Mouse (Mus musculus) hindbrain, embryonic 14.5 days (tissue): ENCODE results near the gene Tex261. TPM values are rescaled to one million over a fixed set of nuclear protein-coding genes. Genes with fewer than 3 reads are reported as not detected.
A peak's percentile ranks its signal among the peaks of the same experiment; 100 is the strongest.

Experiments used
- ATAC-seq: fragments of 200-750 bp; cut with Nextera tagmentation; 2 replicates; pipeline ENCODE4 v1.8.0; 2017; ENCODE audit warnings: moderate number of reproducible peaks, mild to moderate bottlenecking, moderate TSS enrichment, moderate library complexity; ENCODE audit not compliant: low FRiP score
- DNase-seq: peaks from one replicate; pipeline ENCODE4 v3.0.0-alpha.2; 2015; ENCODE audit warnings: low spot score
- H3K27ac ChIP-seq: fragments of 300-500 bp; sonication (generic); 2 replicates; pipeline ENCODE4 v1.5.1; 2014; ENCODE audit warnings: mild to moderate bottlenecking, moderate library complexity
- H3K27me3 ChIP-seq: fragments of 300-500 bp; sonication (generic); 2 replicates; pipeline ENCODE4 v1.6.1; 2014; ENCODE audit warnings: mild to moderate bottlenecking, low read length, mixed read lengths; ENCODE audit not compliant: control insufficient read depth, insufficient read depth
- H3K36me3 ChIP-seq: fragments of 300-500 bp; sonication (generic); replicated peaks from 2 replicates; pipeline ENCODE4 v1.6.1; 2014; ENCODE audit not compliant: control insufficient read depth, insufficient read depth
- H3K4me1 ChIP-seq: fragments of 300-500 bp; sonication (generic); replicated peaks from 2 replicates; pipeline ENCODE4 v1.6.1; 2014; ENCODE audit warnings: antibody characterized with exemption, low read length, mixed read lengths; ENCODE audit not compliant: control insufficient read depth, insufficient read depth
- H3K4me2 ChIP-seq: fragments of 300-500 bp; sonication (generic); replicated peaks from 2 replicates; pipeline ENCODE4 v1.6.1; 2014; ENCODE audit warnings: mild to moderate bottlenecking, moderate library complexity
- H3K4me3 ChIP-seq: fragments of 300-500 bp; sonication (generic); replicated peaks from 2 replicates; pipeline ENCODE4 v1.5.1; 2014; ENCODE audit warnings: mild to moderate bottlenecking, low read length
- H3K9ac ChIP-seq: fragments of 300-500 bp; sonication (generic); 2 replicates; pipeline ENCODE4 v1.6.1; 2014
- H3K9me3 ChIP-seq: fragments of 300-500 bp; sonication (generic); 2 replicates; pipeline ENCODE4 v1.6.1; 2016; ENCODE audit warnings: low read length; ENCODE audit not compliant: control insufficient read depth
- WGBS: fragments of 180-500 bp; shearing (Covaris S2); extraction: QIAGEN DNeasy Blood & Tissue Kit; methylation state at CpG from one replicate; pipeline ENCODE4 v1.1.7; 2014; 5-methylcytosine and 5-hydroxymethylcytosine counted together
- polyA plus RNA-seq: library from polyadenylated mRNA; unstranded; fragments of >200 nt; fragmentation: Nextera tagmentation; extraction: Ambion mirVana; gene quantifications from 2 replicates; pipeline ENCODE4 v1.2.1, GENCODE M21; 2014

The Tex261 gene
- polyA plus RNA-seq: 49.2 and 58.4 TPM in 2 replicates

DNA sequence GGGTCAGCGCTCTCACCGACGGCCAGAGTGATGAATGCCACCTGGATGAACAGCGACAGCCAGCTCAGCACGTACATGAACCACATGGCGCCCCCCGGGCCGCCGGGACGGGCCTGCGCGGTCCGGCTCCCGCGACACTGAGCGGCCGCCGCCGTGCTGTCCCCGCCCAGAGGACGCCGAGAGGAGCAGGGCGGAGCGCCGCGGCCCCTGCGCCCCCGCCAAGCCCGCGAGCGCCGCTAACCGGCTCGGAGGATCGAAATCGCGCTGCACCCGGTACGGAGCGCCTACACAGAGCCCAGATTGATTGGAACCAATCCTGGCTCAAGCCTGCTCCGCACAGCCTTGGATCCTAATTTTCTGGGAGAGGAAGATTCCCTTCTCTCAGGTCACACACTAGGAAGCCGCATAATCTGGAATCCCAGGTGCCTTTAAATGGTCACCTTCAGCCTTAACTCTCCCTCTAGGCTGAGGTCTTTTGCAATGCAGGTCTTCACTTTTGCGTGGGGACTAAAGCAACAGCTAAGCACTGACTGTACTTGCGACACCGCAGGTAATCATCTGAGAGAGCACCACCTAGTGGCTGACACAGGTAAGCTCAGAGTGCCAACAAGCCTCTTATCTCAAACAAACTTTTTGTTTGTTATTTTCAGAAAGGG is at the start of gene Tex261:
Gene Tex261, minus strand, starts transcription at position 176 of the 656 bp plus-strand sequence.
- peaks cover 21% of the 10 kb centered on the region for H3K4me1 ChIP-seq
- peaks cover 27% of the 10 kb centered on the region for H3K36me3 ChIP-seq
- peak within 1 kb of the TSS; percentile 98 for H3K4me3 ChIP-seq
- H3K4me2 ChIP-seq: peak within 1 kb of the TSS; percentile 90
- under 1% methylated on average over 34 of the region's 45 CpGs for WGBS
- H3K9ac ChIP-seq: peak within 1 kb of the TSS; percentile 93
- no peaks in the 10 kb centered on the region for H3K27me3 ChIP-seq
- no peaks in the 10 kb centered on the region for H3K9me3 ChIP-seq
- ATAC-seq (peak; percentile 95), DNase-seq (peak; percentile 91)
- peak within 1 kb of the TSS; percentile 85 for H3K27ac ChIP-seq

GRCm38 (mm10) chr6:83821856-83822255 is 46.2 kb upstream of the Tex261 start:
- Histone ChIP-seq H3K36me3 (no peaks in the 10 kb centered on the region; the same call in 1 of the 2 replicates), H3K27ac (no peak overlapping the region), H3K27me3 (no peaks in the 10 kb centered on the region), H3K4me2 (no peak overlapping the region), H3K9ac (no peak overlapping the region), H3K9me3 (0 out of 2 replicates have a peak, but pooled peaks cover 6% of the 10 kb centered on the region), H3K4me3 (no peak overlapping the region), H3K4me1 (no peaks in the 10 kb centered on the region; the same call in 1 of the 2 replicates)
- ATAC-seq (no peak), DNase-seq (peak; percentile 39)
- WGBS: 50% methylated on average over 2 of the region's 2 CpGs

- 80% methylated on average over 2 of the region's 2 CpGs for WGBS
- Histone ChIP-seq H3K9ac (no peak overlapping the region), H3K9me3 (0 out of 2 replicates have a peak, but pooled peaks cover 6% of the 10 kb centered on the region), H3K27me3 (no peaks in the 10 kb centered on the region), H3K4me3 (no peak overlapping the region), H3K27ac (no peak overlapping the region), H3K36me3 (no peaks in the 10 kb centered on the region; the same call in 1 of the 2 replicates), H3K4me2 (no peak overlapping the region), H3K4me1 (no peaks in the 10 kb centered on the region; the same call in 1 of the 2 replicates)
- no peak for ATAC-seq
- DNase-seq: no peak
These were observed 45.3 kb upstream of the Tex261 start for GRCm38 (mm10) chr6:83820727-83821515.

- Histone ChIP-seq H3K27ac (no peak overlapping the region), H3K27me3 (no peaks in the 10 kb centered on the region), H3K4me3 (no peak overlapping the region), H3K36me3 (peaks cover 11% of the 10 kb centered on the region), H3K4me2 (no peak overlapping the region), H3K9me3 (0 out of 2 replicates have a peak, but pooled peaks cover 6% of the 10 kb centered on the region), H3K9ac (no peak overlapping the region), H3K4me1 (no peaks in the 10 kb centered on the region; the same call in 1 of the 2 replicates)
- WGBS: 95% methylated on average over 1 of the region's 1 CpGs
- ATAC-seq (no peak), DNase-seq (no peak)
These were observed 43.4 kb upstream of the Tex261 start for GRCm38 (mm10) chr6:83818996-83819395.

DNA sequence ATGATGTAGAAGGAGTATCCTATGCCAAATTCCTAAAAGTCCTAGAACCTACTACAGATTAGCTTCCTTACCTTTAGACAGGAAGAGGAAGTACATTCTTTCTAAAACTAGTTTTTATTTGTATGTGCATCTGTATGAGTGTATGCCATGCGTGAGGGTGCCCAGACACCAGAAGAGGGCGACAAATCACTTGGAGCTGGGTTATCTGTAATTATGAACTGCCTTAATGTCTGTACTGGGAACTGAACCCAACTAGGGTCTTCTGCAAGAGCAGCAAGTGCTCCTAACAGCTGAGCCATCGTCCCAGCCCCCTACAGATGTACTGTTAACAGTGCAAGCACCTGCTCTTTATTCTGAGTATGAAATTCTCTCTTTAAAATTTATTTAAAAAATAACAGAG is 40.2 kb upstream of the Tex261 start:
- DNase-seq (no peak), ATAC-seq (no peak)
- Histone ChIP-seq H3K27me3 (no peaks in the 10 kb centered on the region), H3K27ac (no peak overlapping the region), H3K9me3 (0 out of 2 replicates have a peak, but pooled peaks cover 6% of the 10 kb centered on the region), H3K4me1 (no peaks in the 10 kb centered on the region), H3K4me2 (no peak overlapping the region), H3K9ac (no peak overlapping the region), H3K4me3 (no peak overlapping the region), H3K36me3 (peaks cover 22% of the 10 kb centered on the region)
- WGBS: 97% methylated on average over 3 of the region's 3 CpGs

GRCm38 (mm10) chr6:83802846-83803245 is 27.2 kb upstream of the Tex261 start:
- Histone ChIP-seq H3K27ac (no peak overlapping the region), H3K27me3 (no peaks in the 10 kb centered on the region), H3K4me1 (no peaks in the 10 kb centered on the region), H3K36me3 (peaks cover 63% of the 10 kb centered on the region), H3K4me3 (no peak overlapping the region), H3K4me2 (no peak overlapping the region), H3K9me3 (no peaks in the 10 kb centered on the region), H3K9ac (no peak overlapping the region)
- WGBS: 87% methylated on average over 3 of the region's 3 CpGs
- DNase-seq (no peak), ATAC-seq (no peak)

DNA sequence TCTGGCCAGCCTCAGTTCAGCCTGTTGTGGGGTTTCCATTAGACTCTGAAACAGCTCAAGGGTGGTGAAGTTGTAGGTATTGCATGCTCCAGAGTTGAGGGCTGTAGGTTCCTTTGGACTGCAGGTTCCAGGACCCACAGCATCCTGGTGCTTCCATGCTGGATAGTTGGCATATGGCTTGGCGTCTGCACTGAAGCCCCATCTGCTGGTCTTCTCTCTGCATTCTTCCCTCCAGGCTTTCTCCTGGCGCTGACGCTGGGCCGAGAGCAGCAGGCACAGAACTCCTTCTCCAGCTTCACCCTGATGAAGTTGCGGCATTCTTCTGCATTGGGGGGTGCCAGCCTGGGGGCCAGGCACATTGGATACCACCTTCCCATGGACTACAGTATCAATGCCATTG is 26.4 kb upstream of the Tex261 start:
- Histone ChIP-seq H3K9ac (no peak overlapping the region), H3K27me3 (no peaks in the 10 kb centered on the region), H3K4me2 (no peak overlapping the region), H3K9me3 (no peaks in the 10 kb centered on the region), H3K27ac (no peak overlapping the region), H3K36me3 (peaks cover 59% of the 10 kb centered on the region), H3K4me1 (0 out of 2 replicates have a peak, but pooled peaks cover 1% of the 10 kb centered on the region), H3K4me3 (no peak overlapping the region)
- DNase-seq: no peak
- ATAC-seq: no peak
- 93% methylated on average over 5 of the region's 5 CpGs for WGBS

DNA sequence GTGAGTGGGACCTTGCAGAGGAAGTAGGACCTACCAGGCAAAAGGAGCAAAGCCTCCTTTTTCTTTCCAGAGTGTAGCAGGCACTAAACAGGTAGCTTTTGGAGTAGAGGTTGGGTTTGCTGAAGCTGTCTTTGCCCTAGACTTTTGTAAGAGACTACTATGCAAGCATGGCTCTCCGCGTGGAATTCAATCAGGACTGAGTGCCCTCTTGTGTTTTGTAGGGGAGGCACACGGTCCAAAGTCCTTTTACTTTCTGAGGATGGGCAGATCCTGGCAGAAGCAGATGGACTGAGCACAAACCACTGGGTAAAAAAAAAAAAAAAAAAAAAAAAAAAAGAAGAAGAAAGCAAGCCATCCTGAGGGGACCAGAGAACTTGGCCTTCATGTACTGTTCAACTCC is 21.1 kb upstream of the Tex261 start:
- Histone ChIP-seq H3K4me2 (no peak overlapping the region), H3K36me3 (peaks cover 34% of the 10 kb centered on the region), H3K27me3 (no peaks in the 10 kb centered on the region), H3K4me3 (no peak overlapping the region), H3K9ac (no peak overlapping the region), H3K27ac (no peak overlapping the region), H3K9me3 (no peaks in the 10 kb centered on the region), H3K4me1 (peaks cover 15% of the 10 kb centered on the region)
- ATAC-seq: no peak
- WGBS: 60% methylated on average over 3 of the region's 3 CpGs
- no peak for DNase-seq

DNA sequence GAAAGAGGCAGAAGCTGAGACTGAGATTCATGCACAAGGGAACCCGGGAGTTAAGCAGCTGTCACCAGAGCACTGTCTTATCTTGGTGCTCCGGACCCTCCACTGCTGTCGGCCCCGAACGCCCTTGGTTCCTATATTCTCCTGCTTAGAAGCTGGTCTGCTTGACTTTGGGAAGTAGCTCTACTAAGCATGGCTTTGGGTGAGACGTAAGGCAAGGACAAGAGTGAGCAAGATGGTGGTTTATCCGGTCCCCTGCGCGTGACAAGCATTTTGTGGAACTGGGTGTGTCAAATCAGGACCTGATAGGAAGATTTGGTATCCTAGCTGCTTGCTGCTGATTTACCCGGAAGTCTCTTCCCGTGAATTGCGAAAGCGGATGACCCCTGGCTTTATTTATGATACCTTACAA is 19.9 kb upstream of the Tex261 start:
- H3K4me1 ChIP-seq: peaks cover 15% of the 10 kb centered on the region
- H3K36me3 ChIP-seq: peaks cover 23% of the 10 kb centered on the region
- H3K27me3 ChIP-seq: no peaks in the 10 kb centered on the region
- peak overlapping the region; percentile 97 for H3K27ac ChIP-seq
- DNase-seq (peak; percentile 56), ATAC-seq (no peak; the same call in 1 of the 2 replicates)
- H3K4me2 ChIP-seq: peak overlapping the region; percentile 82
- H3K4me3 ChIP-seq: peak overlapping the region; percentile 80
- peak overlapping the region; percentile 92 for H3K9ac ChIP-seq
- WGBS: 12% methylated on average over 13 of the region's 13 CpGs
- H3K9me3 ChIP-seq: no peaks in the 10 kb centered on the region
